Mouse (Mus musculus): ENCODE measurements around the gene F11.

F11 gene

DNA sequence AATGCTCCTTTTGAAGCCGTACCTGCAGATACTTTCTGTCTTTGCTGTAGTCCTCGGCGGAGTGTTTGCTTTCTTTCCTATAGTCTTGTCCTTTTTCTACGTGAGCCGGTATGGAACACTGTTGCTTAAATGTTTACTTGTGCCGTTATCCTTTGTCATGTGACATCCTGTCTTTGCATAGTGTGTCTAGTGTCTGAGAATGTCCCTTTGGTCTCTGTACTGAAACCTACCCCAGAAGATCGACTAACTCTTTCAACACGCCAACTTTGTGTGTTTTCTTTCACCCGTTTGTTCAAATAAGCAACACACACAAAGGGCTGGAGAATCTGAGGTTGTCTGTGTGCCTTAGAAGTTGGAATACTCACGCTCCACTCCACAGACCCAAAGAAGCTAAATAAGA lies at the start of gene F11:
Gene F11 (minus strand): TSS at position 112 of the 400 bp plus-strand sequence.
- DNase-seq (ENCODE audit: low read depth): no peak

DNA sequence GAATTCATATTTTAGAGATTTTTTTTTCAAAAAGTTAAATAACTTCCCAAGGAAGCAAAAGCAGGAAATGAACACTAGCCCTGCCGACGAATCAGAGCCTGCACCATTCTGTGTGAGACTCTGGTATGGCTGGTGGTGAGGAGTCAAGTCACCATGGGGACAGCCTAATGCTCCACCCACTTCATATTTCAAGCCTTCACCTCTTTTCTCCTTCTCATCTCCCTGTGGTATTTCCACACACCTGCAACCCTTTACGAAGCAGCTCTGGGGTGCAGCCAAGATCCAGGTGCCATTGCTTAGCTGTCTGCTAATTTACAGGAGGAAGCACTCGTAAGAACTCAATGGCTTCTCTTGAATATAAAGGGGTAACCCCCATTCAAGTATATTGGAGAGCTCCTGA lies 49.1 kb upstream of the F11 start:
- no peak for DNase-seq (ENCODE audit: low read depth)

DNA sequence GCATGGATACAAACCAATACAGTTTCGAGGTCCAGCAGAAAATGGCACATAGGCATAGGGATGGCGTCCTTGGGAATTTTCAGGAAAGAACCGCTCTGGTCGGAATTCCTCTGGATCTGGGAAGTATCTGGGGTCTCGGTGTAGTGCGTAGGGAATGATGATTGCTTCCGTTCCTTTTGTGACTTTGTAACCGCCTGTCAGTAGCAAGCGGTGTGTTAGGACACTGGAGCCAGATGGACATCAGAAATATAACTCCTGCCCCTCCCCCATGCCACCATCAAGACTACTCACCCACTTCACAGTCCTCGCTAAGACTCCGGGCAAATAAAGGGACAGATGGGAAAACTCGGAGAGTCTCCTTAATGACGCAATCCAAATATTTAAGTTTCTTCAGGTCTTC lies 46.5 kb upstream of the F11 start, which contains the start of gene Gm45753:
Gene Gm45753 (minus strand): TSS at position 101 of the 400 bp plus-strand sequence.
- no peak for DNase-seq (ENCODE audit: low read depth)

DNA sequence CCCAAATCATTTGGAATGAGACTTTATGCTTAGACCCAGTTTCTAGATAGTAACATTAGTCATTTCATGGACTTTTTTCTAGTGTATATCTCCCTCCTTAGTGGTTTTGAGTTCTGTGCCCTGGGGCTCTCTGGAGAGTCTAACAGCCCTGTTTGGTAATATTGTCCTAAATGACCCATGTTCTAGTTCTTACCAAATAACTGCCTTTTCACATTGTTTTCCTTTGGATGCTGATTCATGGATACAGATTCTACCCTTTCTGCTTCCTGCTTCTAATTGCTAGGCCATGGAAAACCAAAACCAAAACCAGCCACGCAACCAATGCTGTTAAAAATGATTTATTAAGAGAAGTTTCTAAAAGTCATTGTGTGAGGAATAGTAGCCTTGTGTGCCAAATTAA lies 43.6 kb upstream of the F11 start:
- no peak for DNase-seq (ENCODE audit: low read depth)

DNA sequence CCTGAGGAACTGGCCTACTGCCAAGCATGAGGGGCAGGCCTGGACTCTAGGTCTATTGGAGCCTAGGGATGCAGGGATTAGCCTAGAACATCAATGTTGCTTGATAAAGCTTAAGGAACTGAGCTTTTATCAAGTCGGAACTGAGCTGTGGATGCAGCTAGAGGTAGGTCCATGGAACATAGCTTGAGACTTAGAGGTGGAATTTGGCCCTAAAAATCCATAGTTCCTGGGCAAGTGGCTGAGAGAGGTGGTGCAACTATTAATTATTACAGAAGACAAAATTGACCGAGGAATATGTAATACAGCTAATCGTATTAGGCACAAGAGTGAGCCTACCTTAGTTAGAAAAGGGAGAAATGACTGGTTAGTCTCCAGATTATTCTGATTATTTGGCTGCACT lies 42.5 kb upstream of the F11 start:
- DNase-seq (ENCODE audit: low read depth): no peak

DNA sequence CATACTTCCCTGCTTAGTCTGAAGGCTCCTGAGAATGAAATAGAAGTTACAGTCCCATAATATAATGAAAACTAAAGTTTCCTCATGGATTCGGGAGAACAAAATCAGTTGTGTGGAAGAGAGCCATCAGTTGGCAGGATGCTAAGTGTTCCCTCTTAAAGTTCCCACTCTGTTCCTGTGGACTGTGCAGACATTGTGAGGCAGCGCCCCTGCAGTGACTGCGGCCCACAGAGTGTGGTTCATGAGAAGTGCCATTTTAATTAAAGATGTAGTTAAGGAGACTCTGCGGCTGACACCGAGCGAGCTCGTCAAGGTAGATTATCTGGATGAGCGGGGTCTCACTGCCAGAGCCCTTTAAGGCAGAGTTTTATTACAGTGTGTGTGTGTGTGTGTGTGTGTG lies 40.6 kb upstream of the F11 start:
- DNase-seq (ENCODE audit: low read depth): no peak

DNA sequence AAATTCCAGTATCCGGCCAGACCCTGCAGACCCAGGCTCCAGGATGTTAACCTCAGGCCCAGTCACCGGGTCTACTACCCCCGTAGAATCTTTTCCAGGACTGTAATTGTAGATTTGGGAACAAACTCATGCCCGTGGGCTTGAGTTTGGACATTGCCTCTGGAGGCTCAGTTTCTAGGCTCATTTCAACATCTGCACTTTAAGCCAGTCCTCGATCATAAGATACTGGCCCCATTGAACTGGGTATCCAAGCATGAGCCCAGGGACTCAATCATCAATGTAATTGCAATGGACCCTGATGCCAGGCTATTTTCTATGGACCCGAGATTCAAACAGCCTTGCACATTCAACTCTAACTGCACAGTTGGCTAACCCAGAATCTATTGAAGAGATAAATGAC lies 33.4 kb upstream of the F11 start:
- no peak for DNase-seq (ENCODE audit: low read depth)

DNA sequence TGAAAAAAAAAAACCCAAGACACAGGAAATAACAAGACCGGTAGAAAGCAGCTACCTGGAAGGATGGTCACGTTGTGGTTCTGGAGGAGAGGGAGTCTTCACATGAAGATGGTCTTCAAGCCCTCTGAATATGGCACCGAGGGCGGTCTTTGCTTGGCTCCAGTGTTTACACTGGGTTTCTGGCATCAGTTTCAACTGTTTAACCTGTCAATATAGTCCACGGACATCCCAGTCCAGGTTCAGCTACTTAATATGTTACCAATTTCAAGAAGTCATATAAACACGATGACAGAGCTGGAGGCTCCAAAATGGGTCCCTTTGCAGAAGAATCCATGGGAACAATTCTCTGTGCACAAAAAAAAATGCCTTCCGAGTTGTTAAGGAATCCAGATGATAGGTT lies 32.9 kb upstream of the F11 start, which contains the start of gene Klkb1:
Gene Klkb1 (minus strand): TSS at position 173 of the 400 bp plus-strand sequence.
- DNase-seq (ENCODE audit: low read depth): no peak

DNA sequence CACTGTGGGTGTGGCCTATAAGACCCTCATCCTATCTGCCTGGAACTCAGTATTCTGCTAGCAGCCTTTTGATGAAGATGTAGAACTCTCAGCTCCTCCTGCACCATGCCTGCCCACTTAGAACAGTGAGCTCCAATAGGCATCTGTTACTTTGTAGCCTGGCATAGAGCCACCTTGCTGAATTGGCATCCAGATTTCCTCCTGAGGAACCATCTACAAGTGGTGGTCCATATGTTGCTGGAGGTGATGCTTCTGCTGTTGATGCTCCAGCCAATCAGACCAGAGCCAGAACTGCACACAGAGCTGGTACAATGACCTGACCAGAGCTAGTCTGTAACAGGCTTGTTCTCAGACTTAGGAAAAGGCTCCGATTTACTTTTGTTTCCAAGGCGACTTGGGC lies 30.0 kb upstream of the F11 start:
- DNase-seq (ENCODE audit: low read depth): no peak

DNA sequence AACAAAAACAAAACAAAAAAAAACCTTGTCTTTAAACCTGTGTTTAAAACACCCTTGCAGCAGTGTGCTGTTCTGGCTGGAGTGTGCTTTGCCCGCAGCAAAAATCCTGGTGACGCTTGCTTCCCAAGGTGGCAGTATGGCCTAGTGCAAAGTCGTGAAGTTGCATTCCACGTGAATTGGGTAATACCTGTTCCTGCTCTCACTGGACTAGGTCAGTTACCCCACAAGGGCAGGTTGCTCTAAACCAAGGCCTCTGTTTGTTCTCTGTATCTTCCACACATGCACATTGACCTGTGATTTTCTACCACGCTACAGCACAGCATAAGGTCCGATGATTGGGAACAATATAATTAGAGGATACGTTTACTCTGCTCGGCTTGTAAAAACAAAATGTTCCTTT lies 19.8 kb upstream of the F11 start:
- no peak for DNase-seq (ENCODE audit: low read depth)

DNA sequence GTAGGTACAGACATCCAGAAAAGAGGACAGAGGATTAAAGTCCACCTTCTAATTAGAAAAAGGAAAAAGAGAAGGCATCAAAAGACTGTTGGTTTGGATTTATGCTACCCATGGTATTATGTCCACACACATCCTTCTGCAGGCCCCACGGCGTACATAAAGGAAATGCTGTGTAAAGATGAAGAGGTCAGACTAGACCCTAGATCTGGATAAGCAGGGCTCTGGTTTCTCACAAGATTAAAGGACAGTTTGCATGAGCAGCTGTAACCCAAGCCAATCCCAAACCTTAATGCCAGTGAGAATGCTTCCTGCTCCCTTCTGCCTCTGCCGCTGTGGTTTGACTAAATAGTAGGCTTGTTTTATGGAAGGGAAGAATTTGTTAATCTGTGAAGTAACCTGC lies 15.6 kb upstream of the F11 start:
- no peak for DNase-seq (ENCODE audit: low read depth)

DNA sequence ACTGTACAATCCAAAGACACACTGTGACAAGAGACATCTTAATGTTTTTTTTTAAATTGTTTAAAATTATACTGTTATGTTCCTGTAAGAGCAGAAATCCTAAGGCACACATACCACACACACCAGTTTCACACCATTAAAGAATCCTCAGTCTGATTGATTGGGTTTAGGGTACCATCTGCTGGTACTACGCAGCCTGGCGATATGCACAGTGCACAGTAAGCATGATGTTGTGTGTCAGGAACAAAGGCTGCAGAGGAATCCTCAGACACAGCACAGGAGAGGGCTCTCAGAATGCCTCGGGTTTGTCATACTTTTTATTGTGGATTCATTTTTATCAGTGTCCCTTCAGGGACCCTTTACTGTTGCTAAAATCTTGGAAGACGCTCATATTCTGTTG lies 12.5 kb upstream of the F11 start:
- DNase-seq (ENCODE audit: low read depth): no peak

DNA sequence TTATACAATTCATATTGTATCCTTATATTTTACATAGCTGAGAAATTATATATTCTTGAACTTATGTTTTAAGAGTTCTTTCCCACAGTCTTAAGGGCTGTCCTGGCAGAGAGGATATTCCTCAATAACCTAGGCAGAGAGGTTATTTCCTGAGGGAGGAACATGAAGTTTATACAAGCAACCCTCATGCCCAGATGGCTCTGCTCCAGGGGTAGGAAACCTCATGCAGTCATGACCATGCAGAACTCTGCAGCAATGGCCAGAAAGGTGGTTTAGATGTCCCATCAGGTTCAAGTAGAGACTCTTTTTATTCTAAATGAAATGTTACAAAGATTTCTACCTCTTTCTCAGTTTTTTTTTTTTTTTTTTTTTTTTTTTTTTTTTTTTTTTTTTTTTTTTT lies 7.2 kb upstream of the F11 start:
- DNase-seq (ENCODE audit: low read depth): no peak

DNA sequence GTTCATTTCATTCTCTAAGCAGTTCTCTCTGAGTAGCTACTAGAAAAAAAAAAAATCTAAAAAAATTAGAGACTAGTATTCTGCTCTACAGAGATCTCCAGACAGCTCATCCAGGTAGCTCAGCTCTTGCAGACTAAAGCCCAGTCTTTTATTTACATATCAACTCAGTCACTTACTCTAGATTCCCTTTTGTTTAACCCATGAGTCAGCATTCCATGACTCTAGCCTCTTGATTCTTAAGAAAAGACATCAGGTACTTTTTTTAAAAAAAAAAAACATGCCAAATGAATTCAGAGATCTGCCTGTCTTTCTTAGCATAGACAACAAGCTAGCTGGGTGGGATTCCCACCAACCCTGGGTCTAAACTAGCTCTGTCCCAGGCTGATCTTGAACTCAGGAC lies 6.7 kb upstream of the F11 start:
- DNase-seq (ENCODE audit: low read depth): no peak

DNA sequence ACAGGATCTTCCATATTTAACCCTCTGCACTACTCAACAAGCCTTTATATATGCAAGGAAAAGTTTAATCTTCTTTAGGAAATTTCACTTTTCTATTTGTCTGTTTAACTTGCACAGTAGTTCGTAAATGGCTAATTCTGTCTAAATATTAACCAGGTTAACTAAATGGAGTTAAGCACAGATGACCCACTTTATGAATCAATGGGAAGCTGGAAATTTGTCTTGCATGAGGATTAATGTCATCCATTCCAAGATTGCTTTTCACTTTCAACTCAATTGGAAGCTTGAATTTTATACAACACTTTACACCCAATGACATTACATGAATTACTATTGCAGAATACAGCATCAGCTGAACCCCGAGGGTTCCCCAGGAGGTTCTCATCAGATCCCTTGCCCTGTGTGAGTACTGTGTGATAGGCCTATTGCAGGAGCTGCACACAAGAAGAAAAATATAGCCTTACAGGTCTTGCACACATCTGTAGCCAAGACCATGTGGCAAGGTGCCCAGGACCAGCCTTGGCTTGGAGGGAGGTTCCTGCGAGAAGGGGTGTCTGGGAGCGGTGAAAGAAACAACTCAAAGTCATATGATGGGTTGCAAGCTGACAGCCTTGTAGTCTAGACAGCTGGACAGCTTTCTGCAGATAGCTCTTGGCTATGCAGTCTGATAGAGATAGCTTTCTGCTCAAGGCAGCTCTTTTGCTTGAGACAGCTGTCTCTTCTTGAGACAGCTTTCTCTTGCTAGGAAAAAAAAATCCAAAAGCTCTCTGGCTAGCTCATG lies 6.0 kb upstream of the F11 start:
- no peak for DNase-seq (ENCODE audit: low read depth)

DNA sequence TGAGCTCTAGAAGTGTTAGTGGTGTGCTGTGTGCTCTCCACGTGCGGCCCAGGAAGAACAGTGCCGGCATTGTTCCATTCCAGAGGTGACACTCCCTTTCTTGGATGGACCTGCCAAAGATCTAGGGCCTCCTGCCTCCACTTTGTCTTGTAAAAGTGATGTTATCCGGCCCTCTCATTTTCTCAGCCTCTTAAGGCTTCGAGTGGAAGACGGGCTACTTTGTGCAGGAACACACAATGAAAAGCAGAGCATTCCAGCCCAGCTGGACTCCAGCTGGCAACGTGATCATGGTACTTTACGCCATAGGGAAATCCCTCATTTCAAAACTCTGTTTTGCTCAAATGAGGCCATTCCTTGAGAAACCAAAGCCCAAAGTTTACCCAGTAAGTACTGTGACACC lies 5.2 kb upstream of the F11 start:
- DNase-seq (ENCODE audit: low read depth): no peak

DNA sequence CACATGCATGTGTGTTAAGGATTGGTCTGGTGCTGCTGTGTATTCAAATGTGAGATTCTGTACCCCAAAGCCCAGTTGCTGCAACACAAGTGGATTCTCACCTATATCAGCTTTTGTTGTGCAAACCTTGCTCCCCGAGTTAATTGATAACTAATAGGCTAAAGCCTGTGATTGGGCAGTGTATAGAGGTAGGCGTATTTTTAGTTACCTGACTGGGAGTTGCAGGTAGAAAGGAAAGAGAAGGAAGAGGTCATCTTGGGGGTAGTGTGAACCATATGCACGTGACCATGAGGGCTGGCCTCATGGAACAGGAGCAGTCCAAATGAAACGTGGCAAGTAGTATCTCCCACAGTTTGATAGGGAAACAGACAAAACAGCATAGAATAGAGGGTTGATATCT lies 3.1 kb upstream of the F11 start:
- no peak for DNase-seq (ENCODE audit: low read depth)

DNA sequence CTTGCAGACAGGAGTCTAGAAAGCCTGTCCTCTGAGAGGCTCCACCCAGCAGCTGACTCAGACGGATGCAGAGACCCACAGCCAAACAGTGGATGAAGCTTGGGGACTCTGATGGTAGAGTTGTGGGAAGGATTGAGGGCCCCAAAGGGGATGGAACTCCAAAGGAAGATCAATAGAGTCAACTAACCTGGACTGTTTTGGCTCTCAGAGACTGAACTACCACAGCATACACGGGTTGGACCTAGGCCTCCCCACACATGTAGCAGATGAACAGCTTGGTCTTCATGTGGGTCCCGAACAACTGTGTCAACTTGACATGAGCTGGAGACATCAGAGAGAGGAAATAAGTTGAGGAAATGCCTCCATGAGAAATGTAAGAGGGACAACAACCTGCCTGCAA lies 1.0 kb upstream of the F11 start:
- DNase-seq (ENCODE audit: low read depth): no peak

DNA sequence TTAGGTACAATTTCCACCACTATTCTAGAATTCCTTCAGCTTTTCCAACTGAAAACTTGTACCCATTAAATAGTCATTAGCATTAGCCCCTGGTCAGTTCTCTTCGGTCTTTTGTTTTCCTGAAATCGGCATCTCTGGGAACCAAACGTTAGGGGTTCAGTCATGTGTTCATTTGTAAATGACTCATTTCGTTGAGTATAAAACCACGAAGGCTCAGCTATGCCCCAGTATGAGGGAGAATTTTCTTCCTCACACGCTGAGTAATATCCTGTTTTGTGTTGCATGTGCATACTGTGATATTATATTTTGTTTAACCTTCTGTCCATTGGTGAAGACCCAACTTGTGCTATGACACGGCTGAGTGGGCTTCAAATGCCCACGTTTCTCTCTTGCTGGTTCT lies 3.4 kb downstream of the F11 start:
- no peak for DNase-seq (ENCODE audit: low read depth)

DNA sequence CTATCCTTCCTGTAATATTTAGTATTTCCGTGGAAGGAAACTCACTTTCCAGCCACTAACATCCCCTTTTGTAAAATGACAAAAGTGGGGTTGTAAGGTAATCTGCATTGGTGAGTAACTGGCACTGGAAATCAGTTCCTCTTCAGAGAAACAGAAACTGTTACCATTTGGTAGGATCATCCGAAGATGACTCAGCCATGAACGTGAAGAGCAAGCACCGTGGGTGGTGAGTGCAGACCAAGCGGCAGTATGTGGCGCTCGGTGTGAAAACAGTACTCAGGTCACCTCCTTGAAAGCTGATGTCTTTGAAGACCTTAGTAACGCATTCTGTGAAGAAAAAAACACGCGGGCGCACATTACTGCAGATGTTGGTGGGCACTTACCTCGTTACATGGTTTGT lies 6.8 kb downstream of the F11 start:
- no peak for DNase-seq (ENCODE audit: low read depth)

DNA sequence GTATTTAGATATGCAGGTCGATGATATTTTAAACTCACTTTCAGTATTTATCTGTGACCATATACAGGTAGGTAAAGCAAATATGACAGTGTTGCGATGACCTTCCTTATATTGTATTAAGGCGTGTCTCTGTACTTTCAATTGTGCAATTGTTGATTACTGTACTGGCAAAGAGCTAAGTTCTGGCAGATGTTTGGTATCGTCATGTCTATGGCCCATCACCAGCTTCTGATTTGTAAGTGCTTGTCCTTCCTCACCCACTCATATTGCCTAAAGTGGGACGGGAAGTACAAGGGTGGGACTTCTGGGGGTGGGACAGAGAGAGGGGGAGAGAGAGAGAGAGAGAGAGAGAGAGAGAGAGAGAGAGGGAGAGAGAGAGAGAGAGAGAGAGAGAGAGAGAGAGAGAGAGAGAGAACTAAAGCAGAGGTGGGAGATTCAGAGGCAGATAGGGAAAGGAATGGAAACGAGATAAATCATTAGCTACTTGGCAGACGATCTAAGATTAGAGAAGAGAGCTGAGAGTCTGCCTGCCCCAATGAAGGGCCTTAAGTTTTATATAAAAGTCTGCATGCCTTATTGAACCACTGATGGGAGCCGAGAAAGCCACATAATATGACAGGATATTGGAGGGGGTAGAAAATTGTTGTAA lies 7.5 kb downstream of the F11 start:
- DNase-seq (ENCODE audit: low read depth): no peak

DNA sequence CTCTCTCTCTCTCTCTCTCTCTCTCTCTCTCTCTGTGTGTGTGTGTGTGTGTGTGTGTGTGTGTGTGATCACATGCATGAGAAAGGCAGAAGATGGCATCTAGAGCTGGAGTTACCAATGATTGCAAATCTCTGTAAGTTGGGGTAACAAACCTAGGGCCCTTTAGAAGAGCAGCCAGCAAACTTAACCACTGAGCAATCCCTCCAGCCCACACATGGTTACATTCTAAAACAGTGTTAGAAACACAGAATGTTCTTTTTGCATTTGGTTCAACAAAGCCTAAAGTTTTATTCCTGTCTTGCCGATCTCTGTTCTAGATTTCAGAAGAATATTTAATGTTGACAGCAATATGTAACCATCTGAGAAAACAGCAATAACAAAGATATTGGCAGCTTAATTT lies 8.2 kb downstream of the F11 start:
- no peak for DNase-seq (ENCODE audit: low read depth)

DNA sequence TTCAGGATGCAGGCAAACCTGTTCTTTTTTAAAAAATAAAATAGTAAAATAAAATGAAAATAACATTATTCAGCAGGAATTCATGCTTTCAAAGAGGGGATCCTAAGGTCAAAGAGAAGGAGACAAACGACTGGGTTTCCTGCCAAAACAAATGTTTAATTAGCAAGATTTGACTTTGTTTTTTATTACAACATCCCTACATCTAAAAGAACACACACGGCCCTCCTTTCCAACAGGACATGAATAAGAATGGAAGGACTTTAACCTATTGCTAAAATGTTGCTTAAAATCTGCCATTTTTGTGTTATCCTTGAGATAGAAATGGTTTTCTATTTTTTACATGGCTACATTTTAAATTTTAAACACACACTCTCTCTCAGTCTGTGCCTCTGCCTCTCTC lies 8.7 kb downstream of the F11 start:
- DNase-seq (ENCODE audit: low read depth): no peak

DNA sequence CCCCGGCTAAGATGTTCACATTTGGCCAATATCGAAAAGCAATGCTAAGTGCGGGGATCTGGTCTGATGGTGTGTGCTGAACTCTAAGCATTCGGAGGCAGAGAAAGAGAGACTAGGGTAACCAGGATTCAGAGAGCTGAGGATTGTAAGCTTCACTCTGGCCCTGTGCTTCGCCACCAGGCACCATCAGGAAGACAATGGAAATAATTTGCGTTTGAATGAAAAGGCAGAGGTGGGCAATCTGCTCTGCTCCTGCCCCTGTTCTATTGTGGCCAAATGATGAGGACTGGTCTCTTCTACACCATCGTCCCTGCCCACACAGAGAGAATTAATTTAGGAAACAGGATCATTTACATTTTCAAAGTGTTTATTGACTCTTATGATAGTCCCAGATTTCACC lies 15.5 kb downstream of the F11 start:
- DNase-seq (ENCODE audit: low read depth): no peak

Measured in c-Kit-positive CD71-positive TER-119-negative erythroid progenitor cells, embryonic 14.5 days (primary cell).